Mouse (Mus musculus) heart, embryonic 15.5 days (tissue): ENCODE results near the gene Msi2. TPM values are rescaled to one million over a fixed set of nuclear protein-coding genes. Genes with fewer than 3 reads are reported as not detected.

Experiments
- ATAC-seq: fragments of 200-750 bp; cut with Nextera tagmentation; replicated peaks from 2 replicates; pipeline ENCODE4 v1.8.0; 2017; ENCODE audit warnings: low read depth, moderate TSS enrichment; ENCODE audit not compliant: insufficient number of reproducible peaks, insufficient read depth, low FRiP score
- H3K27ac ChIP-seq: fragments of 300-500 bp; sonication (generic); 2 replicates; pipeline ENCODE4 v1.5.1; 2015; ENCODE audit warnings: mild to moderate bottlenecking, inconsistent platforms
- H3K27me3 ChIP-seq: fragments of 300-500 bp; sonication (generic); 2 replicates; pipeline ENCODE4 v1.6.1; 2015; ENCODE audit warnings: inconsistent platforms
- H3K36me3 ChIP-seq: fragments of 300-500 bp; sonication (generic); 2 replicates; pipeline ENCODE4 v1.6.1; 2015; ENCODE audit warnings: mild to moderate bottlenecking, inconsistent platforms
- H3K4me1 ChIP-seq: fragments of 300-500 bp; sonication (generic); replicated peaks from 2 replicates; pipeline ENCODE4 v1.6.1; 2015; ENCODE audit warnings: inconsistent platforms
- H3K4me2 ChIP-seq: fragments of 300-500 bp; sonication (generic); 2 replicates; pipeline ENCODE4 v1.6.1; 2015; ENCODE audit warnings: inconsistent platforms, mild to moderate bottlenecking, moderate library complexity
- H3K4me3 ChIP-seq: fragments of 300-500 bp; sonication (generic); 2 replicates; pipeline ENCODE4 v1.5.1; 2015; ENCODE audit warnings: mild to moderate bottlenecking, inconsistent platforms
- H3K9ac ChIP-seq: fragments of 300-500 bp; sonication (generic); 2 replicates; pipeline ENCODE4 v1.6.1; 2015; ENCODE audit warnings: mild to moderate bottlenecking, inconsistent platforms
- H3K9me3 ChIP-seq: fragments of 300-500 bp; sonication (generic); replicated peaks from 2 replicates; pipeline ENCODE4 v1.6.1; 2016; ENCODE audit warnings: inconsistent platforms
- WGBS: fragments of 180-500 bp; shearing (Covaris S2); methylation state at CpG from one replicate; pipeline ENCODE4 v1.1.7; 2015; ENCODE audit warnings: mixed read lengths; 5-methylcytosine and 5-hydroxymethylcytosine counted together
- polyA plus RNA-seq: library from polyadenylated mRNA; unstranded; fragments of >200 nt; fragmentation: Nextera tagmentation; extraction: Ambion mirVana; gene quantifications from 2 replicates; pipeline ENCODE4 v1.2.1, GENCODE M21; 2015

Msi2 gene
- polyA plus RNA-seq, 1 experiment from 2014 or later = 19.6 TPM

DNA sequence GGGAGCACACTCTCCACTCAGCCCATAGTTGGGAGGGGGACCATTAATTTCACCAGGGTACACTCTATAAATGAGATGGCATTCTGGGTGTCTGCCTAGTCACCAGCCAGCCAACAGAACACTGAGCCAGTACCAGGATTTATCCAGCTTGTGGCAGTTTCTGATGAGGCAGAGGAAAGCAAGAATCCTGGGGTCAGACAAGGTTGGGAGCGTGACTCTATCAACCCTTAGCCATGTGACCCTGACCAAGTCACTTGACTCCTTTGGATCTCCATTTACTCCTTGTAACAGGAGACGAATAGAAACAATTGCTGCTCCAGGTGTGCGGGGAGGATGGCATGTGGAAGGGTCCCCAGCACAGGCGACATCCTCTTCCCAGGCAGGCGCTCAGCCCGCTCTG is 174.5 kb downstream of the Msi2 start:
- Histone ChIP-seq H3K9ac (no peak overlapping the region), H3K4me3 (no peak overlapping the region), H3K27me3 (no peaks in the 10 kb centered on the region), H3K36me3 (no peaks in the 10 kb centered on the region), H3K4me1 (peaks cover 57% of the 10 kb centered on the region), H3K4me2 (no peak overlapping the region), H3K9me3 (no peaks in the 10 kb centered on the region), H3K27ac (no peak overlapping the region)
- 85% methylated on average over 6 of the region's 6 CpGs for WGBS
- ATAC-seq = no peak

DNA sequence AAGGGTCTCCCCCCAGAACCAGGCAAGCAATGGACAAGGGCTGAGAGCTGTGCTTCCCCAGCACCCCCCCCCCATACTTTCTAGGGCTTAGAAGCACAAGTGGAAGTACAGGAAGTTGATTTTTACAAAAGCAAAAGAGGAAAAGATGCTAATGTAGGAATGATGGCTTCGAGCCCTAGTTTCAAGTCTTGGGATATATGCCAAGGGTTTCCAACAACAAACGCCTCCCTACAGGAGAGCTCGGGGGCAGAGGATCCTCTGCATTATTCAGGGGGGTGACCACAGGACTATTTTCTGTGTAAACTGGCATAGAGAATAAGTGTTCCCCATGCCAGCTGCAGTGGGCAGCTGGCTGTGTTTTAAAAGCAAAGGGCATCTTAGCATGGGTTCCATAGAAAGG is 175.5 kb downstream of the Msi2 start:
- Histone ChIP-seq H3K4me1 (peaks cover 57% of the 10 kb centered on the region), H3K4me3 (no peak overlapping the region), H3K9me3 (no peaks in the 10 kb centered on the region), H3K27ac (no peak overlapping the region), H3K9ac (no peak overlapping the region), H3K27me3 (no peaks in the 10 kb centered on the region), H3K4me2 (no peak overlapping the region), H3K36me3 (no peaks in the 10 kb centered on the region)
- 35% methylated on average over 3 of the region's 3 CpGs for WGBS
- ATAC-seq = no peak

- no peak for ATAC-seq
- no peaks in the 10 kb centered on the region for H3K27me3 ChIP-seq
- no peaks in the 10 kb centered on the region for H3K36me3 ChIP-seq
- no peak overlapping the region for H3K9ac ChIP-seq
- no peak overlapping the region for H3K27ac ChIP-seq
- H3K9me3 ChIP-seq = no peaks in the 10 kb centered on the region
- peaks cover 57% of the 10 kb centered on the region for H3K4me1 ChIP-seq
- H3K4me3 ChIP-seq = no peak overlapping the region
- 76% methylated on average over 15 of the region's 15 CpGs for WGBS
- H3K4me2 ChIP-seq = no peak overlapping the region
Observed at GRCm38 (mm10) chr11:88541666-88542639, 176.4 kb downstream of the Msi2 start.

DNA sequence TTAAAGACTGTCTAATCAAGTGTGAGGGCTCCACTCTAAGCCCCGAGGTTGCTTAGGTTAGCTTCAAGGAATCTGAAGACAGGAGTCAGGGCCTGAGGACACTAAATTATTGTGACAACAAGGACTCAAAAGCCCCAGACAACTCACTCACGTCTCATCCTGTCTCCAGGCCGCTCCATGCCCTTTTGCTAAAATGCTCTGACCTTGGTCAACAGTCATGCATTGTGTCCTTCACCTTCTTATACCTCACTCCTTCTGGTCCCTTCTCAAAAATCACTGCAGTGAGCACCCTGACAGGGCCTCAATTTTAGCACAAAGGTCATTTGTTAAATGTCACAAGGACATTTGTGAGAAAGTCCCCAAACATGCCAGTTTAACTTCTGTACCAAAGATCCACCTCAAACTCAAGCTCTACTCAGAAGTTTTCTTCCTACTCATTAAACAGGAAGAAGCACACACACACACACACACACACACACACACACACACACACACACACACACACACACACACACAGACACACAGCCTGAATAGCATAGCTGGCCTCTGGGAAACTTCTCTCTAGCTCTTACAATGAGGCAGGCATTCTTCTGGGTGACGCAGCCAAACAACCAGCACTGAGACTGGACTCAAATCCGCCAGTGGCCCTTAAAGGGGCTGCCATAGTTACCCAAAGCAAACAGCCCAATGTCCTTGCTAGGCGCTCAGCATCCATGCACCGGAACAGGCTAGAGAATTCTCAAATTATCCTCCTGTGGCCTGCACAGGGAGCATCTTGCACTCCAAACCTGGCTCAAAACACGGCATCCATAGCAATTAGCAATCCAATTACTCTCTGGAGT is 178.5 kb downstream of the Msi2 start:
- H3K4me3 ChIP-seq = no peak overlapping the region
- 56% methylated on average over 8 of the region's 8 CpGs for WGBS
- no peak for ATAC-seq

DNA sequence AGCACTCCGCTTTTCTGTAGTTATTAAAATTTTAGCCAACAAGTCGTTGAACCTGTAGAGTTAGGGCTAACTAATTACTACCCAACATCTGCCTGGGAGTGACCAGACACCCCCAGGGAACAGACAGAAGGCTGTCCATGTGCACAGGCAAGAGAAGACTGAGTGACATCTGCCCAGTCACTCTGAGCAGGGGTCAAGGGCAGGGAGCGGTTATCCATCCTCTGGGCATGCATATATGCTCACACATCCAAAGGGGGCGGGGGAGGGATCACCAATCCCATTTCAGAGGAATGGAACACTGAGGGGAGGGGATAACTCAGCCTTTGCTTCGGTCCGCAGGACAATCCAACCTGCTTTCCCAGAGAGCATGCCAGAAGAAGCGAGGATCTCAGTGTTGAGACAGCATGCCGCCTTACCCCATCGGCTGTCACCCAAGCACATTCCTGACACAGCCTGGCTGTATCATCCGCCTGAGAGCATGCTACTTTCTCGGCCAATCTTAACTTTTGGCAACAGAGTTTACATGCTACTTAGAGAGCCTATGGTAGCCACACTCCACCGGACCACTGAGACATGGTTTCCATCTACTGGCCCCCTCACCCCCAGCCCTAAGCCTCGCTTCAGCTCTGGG is 179.5 kb downstream of the Msi2 start:
- Histone ChIP-seq H3K9ac (no peak overlapping the region), H3K4me1 (peaks cover 76% of the 10 kb centered on the region)

More for the DNA sequence above, 178.5 kb downstream of the Msi2 start:
- Histone ChIP-seq H3K9me3 (no peaks in the 10 kb centered on the region), H3K27ac (peak overlapping the region; percentile 65), H3K4me2 (no peak overlapping the region), H3K27me3 (no peaks in the 10 kb centered on the region), H3K9ac (no peak overlapping the region), H3K36me3 (no peaks in the 10 kb centered on the region), H3K4me1 (peaks cover 69% of the 10 kb centered on the region)

DNA sequence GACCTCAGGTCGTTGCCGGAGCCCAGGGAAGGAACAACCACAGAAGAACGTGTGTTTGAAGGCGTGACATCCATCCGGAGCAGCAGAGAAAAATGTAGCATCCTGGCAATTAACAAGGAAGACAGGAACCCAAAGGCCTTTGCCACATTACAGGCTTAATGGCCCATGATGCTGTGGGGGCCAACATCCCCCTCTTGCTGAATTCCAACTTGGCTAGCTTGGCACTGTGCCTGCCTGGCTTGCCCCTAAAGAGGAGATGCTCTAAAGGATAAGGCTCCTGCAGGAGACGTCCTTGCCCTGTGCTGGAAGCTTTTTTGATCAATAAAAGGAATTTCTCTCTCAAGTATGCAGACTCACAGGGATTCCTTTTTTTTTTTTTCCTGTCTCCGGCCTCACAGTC is 181.0 kb downstream of the Msi2 start:
- Histone ChIP-seq H3K27me3 (no peaks in the 10 kb centered on the region), H3K9ac (no peak overlapping the region), H3K36me3 (no peaks in the 10 kb centered on the region), H3K4me3 (no peak overlapping the region), H3K9me3 (no peaks in the 10 kb centered on the region), H3K4me2 (no peak overlapping the region), H3K4me1 (peaks cover 65% of the 10 kb centered on the region), H3K27ac (no peak overlapping the region)
- ATAC-seq = no peak
- 67% methylated on average over 7 of the region's 7 CpGs for WGBS

More for the DNA sequence above, 179.5 kb downstream of the Msi2 start:
- WGBS = 58% methylated on average over 13 of the region's 13 CpGs
- H3K9me3 ChIP-seq = no peaks in the 10 kb centered on the region
- no peaks in the 10 kb centered on the region for H3K36me3 ChIP-seq
- H3K4me2 ChIP-seq = no peak overlapping the region
- ATAC-seq = no peak
- peak overlapping the region; percentile 65 for H3K27ac ChIP-seq
- no peak overlapping the region for H3K4me3 ChIP-seq
- H3K27me3 ChIP-seq = no peaks in the 10 kb centered on the region

DNA sequence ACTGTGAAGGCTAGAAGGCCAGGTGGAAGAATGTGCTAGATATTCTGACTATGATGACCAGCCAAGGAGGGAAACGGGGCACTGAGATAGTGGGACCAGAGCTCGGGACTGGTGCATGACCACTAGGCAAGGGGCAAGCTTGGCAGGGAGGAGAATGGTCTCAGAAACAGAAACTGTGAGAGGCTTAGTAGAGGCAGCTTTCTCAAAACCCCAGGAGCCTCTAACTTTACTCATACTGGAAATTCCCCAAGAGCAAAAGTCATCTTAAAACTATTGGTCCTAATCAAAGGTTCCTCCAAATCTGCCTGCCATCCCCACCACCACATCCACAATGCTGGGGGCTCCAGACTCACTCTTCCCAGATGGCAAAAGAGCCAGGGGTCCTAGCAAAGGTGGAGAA is 181.5 kb downstream of the Msi2 start:
- no peak overlapping the region for H3K9ac ChIP-seq
- 87% methylated on average over 2 of the region's 2 CpGs for WGBS
- H3K36me3 ChIP-seq = no peaks in the 10 kb centered on the region
- H3K4me3 ChIP-seq = no peak overlapping the region
- no peak overlapping the region for H3K4me2 ChIP-seq
- no peak for ATAC-seq
- H3K4me1 ChIP-seq = peaks cover 60% of the 10 kb centered on the region
- no peak overlapping the region for H3K27ac ChIP-seq
- no peaks in the 10 kb centered on the region for H3K9me3 ChIP-seq
- H3K27me3 ChIP-seq = no peaks in the 10 kb centered on the region

DNA sequence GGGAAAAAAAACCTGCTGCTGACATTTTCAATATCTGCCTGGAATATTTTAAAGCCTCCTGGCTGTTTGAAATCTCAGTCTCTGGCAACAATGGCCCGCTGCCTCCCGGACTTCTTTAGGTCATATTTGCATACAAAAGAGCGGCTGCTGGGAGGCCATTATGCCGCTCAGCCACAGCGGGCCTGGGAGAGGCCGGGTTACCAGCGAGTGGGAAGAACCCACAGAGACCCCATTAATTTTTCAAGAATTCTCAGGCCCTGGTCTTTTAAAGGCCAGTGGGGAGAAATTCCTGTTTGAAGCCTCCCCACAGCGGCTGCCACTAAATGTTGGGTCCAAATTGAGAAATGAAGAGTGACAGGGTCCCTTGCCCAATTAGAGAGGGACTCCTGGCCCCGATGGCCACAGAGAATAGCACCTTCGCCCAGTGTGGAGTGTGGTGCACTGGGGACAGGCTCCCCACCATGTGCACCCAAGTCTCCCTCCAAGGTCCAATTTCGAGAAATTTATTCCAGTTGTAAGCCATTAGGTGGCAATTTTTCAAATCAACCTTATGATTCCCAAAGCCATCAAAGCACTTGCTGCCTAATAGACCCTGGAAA is 183.9 kb downstream of the Msi2 start:
- peaks cover 53% of the 10 kb centered on the region for H3K4me1 ChIP-seq
- peak overlapping the region; percentile 26; the same call in 1 of the 2 replicates for H3K27ac ChIP-seq
- no peak overlapping the region for H3K4me2 ChIP-seq
- no peak for ATAC-seq
- no peaks in the 10 kb centered on the region for H3K36me3 ChIP-seq
- H3K9me3 ChIP-seq = no peaks in the 10 kb centered on the region
- WGBS = 46% methylated on average over 11 of the region's 11 CpGs
- no peaks in the 10 kb centered on the region for H3K27me3 ChIP-seq
- no peak overlapping the region for H3K9ac ChIP-seq
- H3K4me3 ChIP-seq = no peak overlapping the region

DNA sequence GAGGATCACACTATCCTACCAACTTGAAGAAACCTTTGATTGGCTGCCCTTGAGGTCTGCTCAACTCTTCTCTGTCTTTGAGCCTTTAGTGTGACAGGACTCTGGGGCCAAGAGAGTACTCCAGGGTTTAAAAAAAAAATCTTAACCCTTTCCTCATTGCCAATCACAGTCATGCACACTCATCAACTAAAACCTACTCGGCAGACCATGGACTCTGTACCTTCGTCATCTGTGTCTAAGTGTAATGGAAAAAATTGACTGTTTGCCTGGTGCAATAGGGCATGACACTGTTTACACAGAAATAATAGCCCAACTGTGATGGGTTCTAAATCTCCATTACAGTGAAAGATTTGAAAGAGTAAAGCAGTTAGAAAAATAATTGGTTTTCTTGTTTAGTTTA is 186.3 kb downstream of the Msi2 start:
- Histone ChIP-seq H3K4me3 (no peak overlapping the region), H3K4me2 (no peak overlapping the region), H3K27ac (no peak overlapping the region), H3K9me3 (no peaks in the 10 kb centered on the region), H3K4me1 (peaks cover 53% of the 10 kb centered on the region), H3K9ac (no peak overlapping the region), H3K36me3 (no peaks in the 10 kb centered on the region), H3K27me3 (no peaks in the 10 kb centered on the region)
- 84% methylated on average over 2 of the region's 2 CpGs for WGBS
- no peak for ATAC-seq

DNA sequence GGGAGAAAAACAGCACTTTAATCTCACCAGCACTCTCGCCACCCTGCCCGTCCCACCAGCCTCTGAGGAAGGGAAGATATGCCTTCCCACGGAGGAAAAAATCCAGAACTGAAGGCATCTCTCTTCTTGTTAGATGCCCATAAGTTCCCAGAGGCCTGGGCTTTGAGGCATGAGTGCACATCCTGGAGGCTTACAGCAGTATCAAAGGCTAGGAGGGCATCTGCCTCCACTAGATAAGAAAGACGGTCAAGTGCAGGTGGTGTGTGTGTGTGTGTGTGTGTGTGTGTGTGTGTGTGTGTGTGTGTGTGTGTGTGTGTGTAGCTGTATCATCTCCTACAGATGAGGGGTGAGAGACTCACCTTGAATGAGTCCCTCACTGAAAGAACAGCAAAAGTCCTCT is 188.3 kb downstream of the Msi2 start:
- H3K4me1 ChIP-seq = peaks cover 60% of the 10 kb centered on the region
- H3K27ac ChIP-seq = no peak overlapping the region
- no peaks in the 10 kb centered on the region for H3K9me3 ChIP-seq
- no peak overlapping the region for H3K9ac ChIP-seq
- no peaks in the 10 kb centered on the region for H3K36me3 ChIP-seq
- ATAC-seq = no peak
- H3K27me3 ChIP-seq = no peaks in the 10 kb centered on the region
- H3K4me3 ChIP-seq = no peak overlapping the region
- 62% methylated on average over 4 of the region's 4 CpGs for WGBS
- no peak overlapping the region for H3K4me2 ChIP-seq
